Mouse (Mus musculus) left cerebral cortex, postnatal 25 days (tissue): ENCODE data around the gene Csf2rb2. TPM values are rescaled to one million over a fixed set of nuclear protein-coding genes. Genes with fewer than 3 reads are reported as not detected.
"Not testable (repeated sequence)": the region's sequence is repeated elsewhere in the genome, so short reads cannot be mapped to it uniquely, and the experiment has no call there.

ENCODE experiments used
- DNase-seq, 2 experiments: peaks; one replicate each; pipeline ENCODE4 v3.0.0; 2022; ENCODE audit warnings: low spot score in 2 of 2, mixed read lengths in 1 of 2
- intact Hi-C: fragments of 180-260 bp; cut with DNase I; formaldehyde crosslinking; loops from one replicate; pipeline ENCODE4 v1.15.1; 2025
- total RNA-seq, 2 experiments: library from RNA; stranded (reverse); gene quantifications; 2 replicates each; pipeline ENCODE4 v1.2.3; 2021

The Csf2rb2 gene
- total RNA-seq, 2 experiments from 2014 or later, result 0.60 to 0.69 TPM

GRCm38 (mm10) chr15:78320825-78321496 lies 15.4 kb upstream of the Csf2rb2 start:
- peak; percentile 69 to 71 for DNase-seq
- intact Hi-C loops, result loop anchor here (5.0 kb wide), 1 partner anchor 64 kb away; no protein-coding TSS in a partner anchor

GRCm38 (mm10) chr15:78318338-78319171 lies 13.0 kb upstream of the Csf2rb2 start:
- DNase-seq, intact Hi-C loops: not testable (repeated sequence)

- DNase-seq, intact Hi-C loops: not testable (repeated sequence)
Measured at GRCm38 (mm10) chr15:78313659-78314058, 8.1 kb upstream of the Csf2rb2 start.

GRCm38 (mm10) chr15:78312421-78313233 lies 7.1 kb upstream of the Csf2rb2 start:
- DNase-seq, intact Hi-C loops: not testable (repeated sequence)

GRCm38 (mm10) chr15:78310971-78311370 lies 5.5 kb upstream of the Csf2rb2 start:
- intact Hi-C loops, result no loop called here

GRCm38 (mm10) chr15:78309865-78310264 lies 4.3 kb upstream of the Csf2rb2 start:
- DNase-seq, result no peak
- intact Hi-C loops, result no loop called here

More at GRCm38 (mm10) chr15:78310971-78311370, 5.5 kb upstream of the Csf2rb2 start:
- no peak for DNase-seq

- no peak for DNase-seq
- intact Hi-C loops, result no loop called here
Measured at GRCm38 (mm10) chr15:78303665-78304233, 1.8 kb downstream of the Csf2rb2 start.

GRCm38 (mm10) chr15:78302718-78303117 lies 2.8 kb downstream of the Csf2rb2 start:
- intact Hi-C loops, result no loop called here
- no peak for DNase-seq

- no peak for DNase-seq
- intact Hi-C loops, result no loop called here
Measured at GRCm38 (mm10) chr15:78300773-78301172, 4.7 kb downstream of the Csf2rb2 start.

- no peak for DNase-seq
- intact Hi-C loops, result no loop called here
Measured at GRCm38 (mm10) chr15:78299641-78300040, 5.9 kb downstream of the Csf2rb2 start.

GRCm38 (mm10) chr15:78298558-78298957 lies 7.0 kb downstream of the Csf2rb2 start:
- DNase-seq, result no peak
- intact Hi-C loops, result no loop called here

- intact Hi-C loops, result no loop called here
- DNase-seq, result no peak
Measured at GRCm38 (mm10) chr15:78293716-78294115, 11.8 kb downstream of the Csf2rb2 start.

GRCm38 (mm10) chr15:78293228-78293627 lies 12.3 kb downstream of the Csf2rb2 start:
- intact Hi-C loops, DNase-seq: not testable (repeated sequence)

- DNase-seq, intact Hi-C loops: not testable (repeated sequence)
Measured at GRCm38 (mm10) chr15:78289775-78290174, 15.7 kb downstream of the Csf2rb2 start.

GRCm38 (mm10) chr15:78287941-78288340 lies 17.6 kb downstream of the Csf2rb2 start:
- intact Hi-C loops, result no loop called here
- no peak for DNase-seq

- DNase-seq, result no peak
- intact Hi-C loops, result no loop called here
Measured at GRCm38 (mm10) chr15:78278308-78278707, 27.2 kb downstream of the Csf2rb2 start.

GRCm38 (mm10) chr15:78271208-78271607 lies 34.3 kb downstream of the Csf2rb2 start:
- intact Hi-C loops, result no loop called here
- DNase-seq, result no peak

- intact Hi-C loops, result no loop called here
- DNase-seq, result peak in 1 of 2 experiments; percentile 83
Measured at GRCm38 (mm10) chr15:78267865-78268264, 37.7 kb downstream of the Csf2rb2 start.

GRCm38 (mm10) chr15:78267441-78267840 lies 38.1 kb downstream of the Csf2rb2 start:
- DNase-seq, result no peak
- intact Hi-C loops, result no loop called here

- intact Hi-C loops, result no loop called here
- DNase-seq, result no peak
Measured at GRCm38 (mm10) chr15:78263286-78263685, 42.2 kb downstream of the Csf2rb2 start.
